Mouse (Mus musculus) forebrain, embryonic 16.5 days (tissue): ENCODE data around the gene Hal. TPM values are rescaled to one million over a fixed set of nuclear protein-coding genes. Genes with fewer than 3 reads are reported as not detected.

Source experiments
- ATAC-seq: fragments of 200-750 bp; cut with Nextera tagmentation; 2 replicates; pipeline ENCODE4 v1.8.0; 2017; ENCODE audit warnings: mild to moderate bottlenecking, moderate library complexity
- H3K27ac ChIP-seq: fragments of 300-500 bp; sonication (generic); 2 replicates; pipeline ENCODE4 v1.5.1; 2014; ENCODE audit warnings: low read length, control low read depth
- H3K27me3 ChIP-seq: fragments of 300-500 bp; sonication (generic); replicated peaks from 2 replicates; pipeline ENCODE4 v1.6.1; 2014; ENCODE audit warnings: low read length; ENCODE audit not compliant: control insufficient read depth, insufficient read depth
- H3K36me3 ChIP-seq: fragments of 300-500 bp; sonication (generic); 2 replicates; pipeline ENCODE4 v1.6.1; 2014; ENCODE audit not compliant: control insufficient read depth, insufficient read depth
- H3K4me1 ChIP-seq: fragments of 300-500 bp; sonication (generic); replicated peaks from 2 replicates; pipeline ENCODE4 v1.6.1; 2014; ENCODE audit warnings: low read length; ENCODE audit not compliant: control insufficient read depth, insufficient read depth
- H3K4me2 ChIP-seq: fragments of 300-500 bp; sonication (generic); 2 replicates; pipeline ENCODE4 v1.6.1; 2014; ENCODE audit warnings: mild to moderate bottlenecking, low read length, control low read depth
- H3K4me3 ChIP-seq: fragments of 300-500 bp; sonication (generic); replicated peaks from 2 replicates; pipeline ENCODE4 v1.5.1; 2014; ENCODE audit warnings: mild to moderate bottlenecking, low read length, control low read depth
- H3K9ac ChIP-seq: fragments of 300-500 bp; sonication (generic); replicated peaks from 2 replicates; pipeline ENCODE4 v1.6.1; 2014; ENCODE audit warnings: low read depth, low read length, control low read depth
- H3K9me3 ChIP-seq: fragments of 300-500 bp; sonication (generic); 2 replicates; pipeline ENCODE4 v1.6.1; 2016; ENCODE audit warnings: low read length; ENCODE audit not compliant: control insufficient read depth
- WGBS: fragments of 180-500 bp; shearing (Covaris S2); extraction: QIAGEN DNeasy Blood & Tissue Kit; methylation state at CpG from one replicate; pipeline ENCODE4 v1.1.7; 2014; 5-methylcytosine and 5-hydroxymethylcytosine counted together
- polyA plus RNA-seq: library from polyadenylated mRNA; unstranded; fragments of >200 nt; fragmentation: Nextera tagmentation; extraction: Ambion mirVana; gene quantifications from 2 replicates; pipeline ENCODE4 v1.2.1, GENCODE M21; 2015

Gene Hal
- 0.13 TPM in 1 of 2 replicates, not detected in the other for polyA plus RNA-seq

DNA sequence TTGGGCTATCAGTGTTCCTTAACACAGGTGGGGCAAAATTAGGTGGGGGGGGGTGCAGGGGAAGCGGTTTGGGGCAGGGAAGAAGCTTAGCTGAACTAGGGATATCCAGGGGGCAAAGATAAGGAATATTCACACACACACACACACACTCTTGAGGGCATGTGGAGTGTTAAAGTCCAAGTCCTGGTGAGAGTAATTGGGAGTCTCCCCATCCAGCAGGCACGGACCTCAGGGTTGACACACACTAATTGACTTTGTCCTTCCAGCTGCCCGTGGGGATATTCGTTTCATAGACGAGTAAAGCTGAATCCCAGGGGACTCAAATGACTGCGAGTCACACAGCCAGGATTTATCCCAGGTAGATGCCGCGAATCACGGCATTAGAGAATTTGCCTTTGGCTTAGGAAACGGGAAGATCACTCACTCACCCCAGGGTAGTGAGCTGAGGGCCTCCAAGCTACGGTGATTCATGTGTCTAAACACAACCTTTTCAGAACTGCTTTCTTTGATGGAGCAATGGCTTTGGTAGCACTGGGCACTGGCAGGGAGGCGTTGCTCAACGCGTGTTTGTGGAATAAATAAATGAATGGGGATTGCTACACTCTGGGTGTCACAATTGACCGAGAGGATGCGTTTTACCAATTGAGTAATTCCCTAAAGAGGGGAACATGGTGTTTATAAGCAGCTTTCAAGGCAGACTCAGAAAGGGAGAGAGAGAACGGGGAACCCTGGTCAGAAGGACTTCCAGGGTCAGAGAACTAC, at the start of gene Hal:
Hal (plus strand) TSS at position 703 of the 762 bp plus-strand sequence.
- H3K4me2 ChIP-seq: no peak within 1 kb of the TSS
- H3K27ac ChIP-seq: no peak within 1 kb of the TSS
- no peak for ATAC-seq
- no peaks in the 10 kb centered on the region for H3K9me3 ChIP-seq
- H3K36me3 ChIP-seq: no peaks in the 10 kb centered on the region
- H3K4me1 ChIP-seq: no peaks in the 10 kb centered on the region
- 55% methylated on average over 17 of the region's 17 CpGs for WGBS
- H3K27me3 ChIP-seq: no peaks in the 10 kb centered on the region
- no peak within 1 kb of the TSS for H3K4me3 ChIP-seq
- H3K9ac ChIP-seq: no peak within 1 kb of the TSS

DNA sequence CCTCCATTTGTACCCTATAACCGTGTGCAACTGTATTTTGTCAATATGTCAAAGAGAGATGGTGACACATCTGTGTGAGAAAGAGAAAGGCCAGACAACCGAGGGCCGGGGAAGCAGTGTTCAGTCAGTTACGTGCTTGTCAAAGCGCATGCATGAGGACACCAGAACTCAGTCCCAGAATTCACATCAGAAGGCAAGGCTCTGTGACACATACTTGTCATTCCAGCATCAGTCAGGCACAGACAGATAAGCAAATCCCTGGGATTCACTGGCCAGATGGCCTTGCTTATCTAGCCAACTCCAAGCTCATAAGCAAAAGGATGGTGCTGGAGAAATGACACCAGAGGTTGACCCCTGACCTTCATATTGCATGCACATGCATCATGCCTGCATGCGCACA, 47.1 kb upstream of the Hal start:
- 87% methylated on average over 6 of the region's 6 CpGs for WGBS
- H3K4me1 ChIP-seq: no peaks in the 10 kb centered on the region
- no peaks in the 10 kb centered on the region for H3K9me3 ChIP-seq
- H3K9ac ChIP-seq: no peak overlapping the region
- no peaks in the 10 kb centered on the region for H3K27me3 ChIP-seq
- no peak overlapping the region for H3K4me3 ChIP-seq
- no peak overlapping the region for H3K27ac ChIP-seq
- no peak overlapping the region for H3K4me2 ChIP-seq
- ATAC-seq: no peak
- no peaks in the 10 kb centered on the region for H3K36me3 ChIP-seq

DNA sequence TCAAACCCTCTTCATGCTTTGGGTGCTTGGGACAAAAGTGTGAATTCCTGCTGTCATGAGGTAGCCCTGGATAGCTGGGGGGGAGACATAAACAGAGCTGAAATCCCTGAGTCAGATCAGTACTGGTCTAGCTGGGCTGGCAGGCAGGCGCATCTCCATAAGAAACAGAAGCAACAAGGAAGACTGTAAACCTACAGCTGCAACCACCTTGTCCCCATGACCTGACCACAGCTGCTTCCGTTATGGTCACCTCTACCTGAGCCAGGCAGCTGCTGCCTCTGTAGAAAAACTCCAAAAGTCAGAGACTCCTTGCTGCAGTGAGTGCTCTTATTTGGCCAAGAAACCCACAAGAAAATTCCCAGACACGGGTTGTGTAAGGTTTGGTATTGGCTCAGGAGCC, 46.4 kb upstream of the Hal start:
- ATAC-seq: no peak
- H3K9me3 ChIP-seq: no peaks in the 10 kb centered on the region
- H3K4me2 ChIP-seq: no peak overlapping the region
- no peak overlapping the region for H3K9ac ChIP-seq
- 86% methylated on average over 3 of the region's 3 CpGs for WGBS
- H3K27me3 ChIP-seq: no peaks in the 10 kb centered on the region
- no peaks in the 10 kb centered on the region for H3K4me1 ChIP-seq
- H3K36me3 ChIP-seq: no peaks in the 10 kb centered on the region
- no peak overlapping the region for H3K27ac ChIP-seq
- no peak overlapping the region for H3K4me3 ChIP-seq

DNA sequence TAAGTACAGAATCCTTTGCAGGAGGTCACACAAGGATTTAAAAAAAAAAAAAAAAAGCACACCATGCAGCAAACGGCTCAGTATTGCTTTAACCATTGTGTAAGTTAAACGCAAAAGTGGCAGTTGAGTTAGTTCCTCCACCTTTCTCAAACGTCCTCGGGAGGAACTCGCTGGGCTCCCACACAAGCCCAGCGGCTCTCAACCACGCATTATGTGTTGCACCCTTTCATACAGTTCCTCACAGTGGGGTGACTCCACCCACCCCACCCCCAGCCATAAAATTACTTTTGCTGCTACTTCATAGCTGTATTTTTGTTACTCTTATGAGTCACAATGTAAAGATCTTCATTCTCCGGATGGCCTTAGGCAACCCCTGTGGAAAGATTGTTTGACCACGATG, 44.2 kb upstream of the Hal start:
- Histone ChIP-seq H3K9ac (no peak overlapping the region), H3K27ac (no peak overlapping the region), H3K9me3 (no peaks in the 10 kb centered on the region), H3K4me2 (no peak overlapping the region), H3K27me3 (no peaks in the 10 kb centered on the region), H3K36me3 (no peaks in the 10 kb centered on the region), H3K4me1 (no peaks in the 10 kb centered on the region), H3K4me3 (no peak overlapping the region)
- ATAC-seq: no peak
- 82% methylated on average over 9 of the region's 9 CpGs for WGBS

DNA sequence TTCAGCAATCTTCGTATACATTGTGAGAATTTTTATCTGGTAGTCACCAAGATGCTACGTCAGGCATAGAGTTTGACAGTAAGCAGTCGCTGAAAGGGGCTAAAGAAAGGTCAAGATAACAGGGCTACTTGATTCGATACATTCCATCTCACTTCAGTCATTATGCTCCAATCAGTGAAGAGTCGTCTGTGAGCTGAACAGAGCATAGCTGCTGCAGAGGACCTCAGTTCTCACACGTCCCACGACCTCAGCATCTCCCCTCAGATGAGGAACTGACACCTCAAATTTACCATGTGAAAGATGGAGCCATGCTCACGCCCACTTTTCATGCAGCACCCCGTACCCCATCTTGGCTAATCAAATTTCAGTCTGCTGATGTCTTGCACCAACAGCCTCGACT, 41.2 kb upstream of the Hal start:
- Histone ChIP-seq H3K4me3 (no peak overlapping the region), H3K4me1 (0 out of 2 replicates have a peak, but pooled peaks cover 3% of the 10 kb centered on the region), H3K9me3 (no peaks in the 10 kb centered on the region), H3K27me3 (no peaks in the 10 kb centered on the region), H3K9ac (no peak overlapping the region), H3K27ac (no peak overlapping the region), H3K36me3 (no peaks in the 10 kb centered on the region), H3K4me2 (no peak overlapping the region)
- 73% methylated on average over 10 of the region's 10 CpGs for WGBS
- ATAC-seq: no peak

GRCm38 (mm10) chr10:93454652-93455014, 33.9 kb upstream of the Hal start:
- Histone ChIP-seq H3K27ac (no peak overlapping the region), H3K9me3 (no peaks in the 10 kb centered on the region), H3K27me3 (no peaks in the 10 kb centered on the region), H3K4me2 (peak overlapping the region; percentile 88), H3K4me3 (peak overlapping the region; percentile 26; the same call in 1 of the 2 replicates), H3K9ac (no peak overlapping the region), H3K4me1 (peaks cover 15% of the 10 kb centered on the region), H3K36me3 (no peaks in the 10 kb centered on the region)
- WGBS: 75% methylated on average over 7 of the region's 7 CpGs
- no peak for ATAC-seq

- H3K4me2 ChIP-seq: no peak overlapping the region
- H3K4me1 ChIP-seq: peaks cover 6% of the 10 kb centered on the region
- H3K9ac ChIP-seq: no peak overlapping the region
- H3K36me3 ChIP-seq: no peaks in the 10 kb centered on the region
- H3K27me3 ChIP-seq: no peaks in the 10 kb centered on the region
- no peak overlapping the region for H3K27ac ChIP-seq
- no peak overlapping the region for H3K4me3 ChIP-seq
- no peak for ATAC-seq
- WGBS: 89% methylated on average over 11 of the region's 11 CpGs
- no peaks in the 10 kb centered on the region for H3K9me3 ChIP-seq
Measured at GRCm38 (mm10) chr10:93460106-93460505, 28.5 kb upstream of the Hal start.

- H3K36me3 ChIP-seq: peaks cover 8% of the 10 kb centered on the region
- H3K27me3 ChIP-seq: no peaks in the 10 kb centered on the region
- H3K4me3 ChIP-seq: no peak overlapping the region
- H3K9ac ChIP-seq: no peak overlapping the region
- no peak overlapping the region for H3K4me2 ChIP-seq
- ATAC-seq: no peak
- no peak overlapping the region for H3K27ac ChIP-seq
- H3K4me1 ChIP-seq: no peaks in the 10 kb centered on the region
- 96% methylated on average over 7 of the region's 7 CpGs for WGBS
- no peaks in the 10 kb centered on the region for H3K9me3 ChIP-seq
Measured at GRCm38 (mm10) chr10:93462692-93463382, 25.7 kb upstream of the Hal start.

GRCm38 (mm10) chr10:93463611-93464010, 25.0 kb upstream of the Hal start:
- Histone ChIP-seq H3K9me3 (no peaks in the 10 kb centered on the region), H3K4me3 (no peak overlapping the region), H3K4me2 (no peak overlapping the region), H3K27me3 (no peaks in the 10 kb centered on the region), H3K27ac (no peak overlapping the region), H3K9ac (no peak overlapping the region), H3K36me3 (peaks cover 9% of the 10 kb centered on the region), H3K4me1 (no peaks in the 10 kb centered on the region)
- 93% methylated on average over 13 of the region's 13 CpGs for WGBS
- ATAC-seq: no peak
